ENCODE assay signal across 9 mouse cellular contexts in genomic region chr8:54528571-54528970, GRCm38 (mm10). TPM values are rescaled to one million over a fixed set of nuclear protein-coding genes. Genes with fewer than 3 reads are reported as not detected.
DNase-seq lines count a peak whose midpoint lies in the region; ATAC-seq and TF ChIP-seq lines count a peak whose summit lies in the region.
"Had no signal": no experiment of that assay in that cellular context is flagged by ENCODE, and none has a peak within 500 bp of the region (broad histone marks: within the 10 kb centered on the region; RNA-seq: fewer than 3 reads in every experiment).

No protein-coding gene starts in this region.

- no peak for DNase-seq in heart, adult 18-20 months
- DNase-seq in G1E (ENCODE audit: low spot score): no peak
- DNase-seq in midbrain, embryonic 10.5 days (ENCODE audit: low spot score): no peak
- DNase-seq in left cerebral cortex, postnatal 4 days: no peak
- DNase-seq in ovary, postnatal 14 days (ENCODE audit: low spot score): no peak
- DNase-seq in thymus, postnatal 14 days: no peak

- H3K27me3 ChIP-seq in heart, embryonic 15.5 days: no peaks in the 10 kb centered on the region
- H3K27me3 ChIP-seq in G1E (ENCODE audit: insufficient read depth, low read length): no peaks in the 10 kb centered on the region
- no peaks in the 10 kb centered on the region for H3K27me3 ChIP-seq in hindbrain, embryonic 13.5 days
- H3K27me3 ChIP-seq in midbrain, embryonic 10.5 days (ENCODE audit: low read depth, poor library complexity, severe bottlenecking): no peaks in the 10 kb centered on the region

- peak overlapping the region; percentile 71 for H3K4me2 ChIP-seq in heart, embryonic 15.5 days
- peak overlapping the region; percentile 68 for H3K4me2 ChIP-seq in hindbrain, embryonic 13.5 days

- H3K4me1 ChIP-seq in heart, embryonic 15.5 days (replicated peaks): peaks cover 14% of the 10 kb centered on the region
- peaks cover 33% of the 10 kb centered on the region for H3K4me1 ChIP-seq in G1E (ENCODE audit: insufficient read depth, low read depth, low read length)
- H3K4me1 ChIP-seq in hindbrain, embryonic 13.5 days (replicated peaks): peaks cover 20% of the 10 kb centered on the region
- peaks cover 22% of the 10 kb centered on the region for H3K4me1 ChIP-seq in midbrain, embryonic 10.5 days

- 0 out of 2 replicates have a peak, but pooled peaks cover 4% of the 10 kb centered on the region for H3K36me3 ChIP-seq in heart, embryonic 15.5 days
- peaks cover 33% of the 10 kb centered on the region for H3K36me3 ChIP-seq in G1E (replicated peaks)
- H3K36me3 ChIP-seq in hindbrain, embryonic 13.5 days: peaks cover 8% of the 10 kb centered on the region
- H3K36me3 ChIP-seq in midbrain, embryonic 10.5 days: peaks cover 35% of the 10 kb centered on the region

- peak overlapping the region; percentile 95 for H3K9ac ChIP-seq in heart, embryonic 15.5 days
- H3K9ac ChIP-seq in hindbrain, embryonic 13.5 days: peak overlapping the region; percentile 95

- H3K9me3 ChIP-seq in heart, embryonic 15.5 days (replicated peaks): no peaks in the 10 kb centered on the region
- H3K9me3 ChIP-seq in G1E (replicated peaks): no peaks in the 10 kb centered on the region
- no peaks in the 10 kb centered on the region for H3K9me3 ChIP-seq in hindbrain, embryonic 13.5 days
- no peaks in the 10 kb centered on the region for H3K9me3 ChIP-seq in midbrain, embryonic 10.5 days (replicated peaks)

- TF ChIP-seq CTCF in G1E (IDR thresholded peaks at IDR 0.05; ENCODE audit: low read depth, low read length): no peak

- 24% methylated on average over 7 of the region's 7 CpGs for WGBS in heart, embryonic 15.5 days
- 66% methylated on average over 7 of the region's 7 CpGs for WGBS in hindbrain, embryonic 13.5 days
- 74% methylated on average over 7 of the region's 7 CpGs for WGBS in midbrain, embryonic 10.5 days

- intact Hi-C loops in left cerebral cortex, postnatal 4 days (cut with DNase I): no loop called here

- no peak for ATAC-seq in heart, embryonic 15.5 days (replicated peaks; ENCODE audit: insufficient number of reproducible peaks, insufficient read depth, low FRiP score, low read depth)
- ATAC-seq in G1E (ENCODE audit: extremely low read depth, insufficient number of reproducible peaks, low FRiP score, poor library complexity, severe bottlenecking): no peak
- no peak for ATAC-seq in hindbrain, embryonic 13.5 days (ENCODE audit: low FRiP score)

- peak overlapping the region; percentile 93 for H3K27ac ChIP-seq in heart, embryonic 15.5 days
- no peak overlapping the region for H3K27ac ChIP-seq in hindbrain, embryonic 13.5 days
- H3K27ac ChIP-seq in midbrain, embryonic 10.5 days (replicated peaks): no peak overlapping the region

- H3K4me3 ChIP-seq in heart, embryonic 15.5 days: peak overlapping the region; percentile 100
- peak overlapping the region; percentile 97 for H3K4me3 ChIP-seq in G1E (ENCODE audit: low read depth, low read length)
- H3K4me3 ChIP-seq in hindbrain, embryonic 13.5 days: peak overlapping the region; percentile 89
- peak overlapping the region; percentile 91 for H3K4me3 ChIP-seq in midbrain, embryonic 10.5 days

RNA-seq across cellular contexts. Expression of gene Asb5, which starts 0.8 kb away (rescaled TPM):
- 4.9 and 5.2 TPM in 2 replicates for polyA plus RNA-seq in heart, embryonic 15.5 days (2015; fragmentation: Nextera tagmentation; extraction: Ambion mirVana)
- 10 to 100 TPM; 19.6 to 22.1 TPM for total RNA-seq in heart, adult 18-20 months (2021)
- not detected in 2 replicates for total RNA-seq in G1E (2014; fragmentation: Nextera tagmentation)
- total RNA-seq in G1E (2017): 0.06 and 0.38 TPM in 2 replicates
- 0.14 TPM in 1 of 2 replicates, not detected in the other for polyA plus RNA-seq in G1E (2012)
- 6.7 and 7.9 TPM in 2 replicates for polyA plus RNA-seq in hindbrain, embryonic 13.5 days (2015; fragmentation: Nextera tagmentation; extraction: Ambion mirVana)
- 3.7 and 7.1 TPM in 2 replicates for polyA plus RNA-seq in midbrain, embryonic 10.5 days (2016; fragmentation: Nextera tagmentation; extraction: Ambion mirVana)
- total RNA-seq in left cerebral cortex, postnatal 4 days (2021): 1 to 10 TPM in 1 of 2 experiments, under 1 TPM in 1; 0.86 to 1.2 TPM
- total RNA-seq: common myeloid progenitor, adult 5-6 weeks had no signal

RNA-seq across cellular contexts. Expression of gene Spcs3, which starts 1.2 kb away (rescaled TPM):
- polyA plus RNA-seq in heart, embryonic 15.5 days (2015; fragmentation: Nextera tagmentation; extraction: Ambion mirVana): 57.0 and 60.7 TPM in 2 replicates
- 10 to 100 TPM; 44.8 to 50.3 TPM for total RNA-seq in heart, adult 18-20 months (2021)
- 246 and 257 TPM in 2 replicates for total RNA-seq in G1E (2014; fragmentation: Nextera tagmentation)
- 104 and 110 TPM in 2 replicates for total RNA-seq in G1E (2017)
- 37.5 and 39.2 TPM in 2 replicates for polyA plus RNA-seq in G1E (2012)
- 53.1 and 56.2 TPM in 2 replicates for polyA plus RNA-seq in hindbrain, embryonic 13.5 days (2015; fragmentation: Nextera tagmentation; extraction: Ambion mirVana)
- 90.3 and 95.5 TPM in 2 replicates for polyA plus RNA-seq in midbrain, embryonic 10.5 days (2016; fragmentation: Nextera tagmentation; extraction: Ambion mirVana)
- 10 to 100 TPM; 38.7 to 40.3 TPM for total RNA-seq in left cerebral cortex, postnatal 4 days (2021)
